Mouse (Mus musculus): ENCODE results near the gene Laptm5.

DNA sequence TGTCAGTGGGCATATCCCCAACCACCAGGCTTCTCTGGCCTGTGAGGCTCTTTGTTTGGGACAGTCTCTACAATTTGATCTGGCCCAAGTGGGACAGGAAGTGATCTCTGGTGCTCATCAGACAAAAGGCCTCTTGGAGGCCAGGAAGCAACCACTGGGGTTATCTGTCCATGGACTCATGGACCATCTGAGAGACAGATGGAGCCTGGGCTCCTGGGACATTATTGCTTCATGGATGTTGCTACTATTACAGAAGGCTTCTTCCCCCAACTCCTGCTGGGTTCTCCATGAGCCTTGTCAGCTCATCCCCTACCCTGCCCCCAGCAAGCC, 22.4 kb upstream of the Laptm5 start:
- TF ChIP-seq CTCF (conservative IDR thresholded peaks at IDR 0.05; ENCODE audit: low read length) (no peak), NANOG (IDR thresholded peaks at IDR 0.05; ENCODE audit: borderline replicate concordance, low read length) (no peak), POU5F1 (IDR thresholded peaks at IDR 0.05; ENCODE audit: borderline replicate concordance, low read length) (no peak)
